Mouse (Mus musculus) central nervous system, embryonic 14 days (tissue): ENCODE results near the gene Il11. TPM values are rescaled to one million over a fixed set of nuclear protein-coding genes. Genes with fewer than 3 reads are reported as not detected.

ENCODE experiments used
- polyA plus RNA-seq: library from polyadenylated mRNA; depleted of rRNA; stranded (reverse); fragments of >200 nt; gene quantifications from 2 replicates; pipeline ENCODE4 v1.2.3, GENCODE M21; 2012; rRNA removed

Gene Il11
- polyA plus RNA-seq, result 0.34 and 0.39 TPM in 2 replicates

DNA sequence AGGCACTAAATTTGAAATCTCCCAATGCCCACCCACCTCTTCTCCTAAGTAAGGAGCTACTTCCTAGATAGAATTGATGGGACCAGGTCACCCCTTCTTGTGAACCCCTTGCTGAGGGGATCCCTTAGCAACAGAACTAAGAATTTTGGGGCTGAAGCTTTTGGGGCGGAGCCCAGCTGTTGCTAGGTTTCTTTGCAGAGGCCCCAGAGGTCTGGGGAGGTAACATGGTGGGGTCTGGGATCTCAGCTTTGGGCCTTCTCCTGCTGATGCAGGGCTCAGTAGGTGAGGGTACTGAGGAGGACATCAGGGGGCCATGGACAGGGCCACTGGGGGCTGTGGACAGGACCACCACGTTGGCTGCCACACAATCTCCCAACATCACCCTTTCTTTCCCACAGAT lies at the start of gene Il11, which contains the start of gene Tmem190:
TSS of gene Il11 (minus strand) at position 101 of the 400 bp plus-strand sequence.
TSS of gene Tmem190 (plus strand) at position 179 of the 400 bp plus-strand sequence.

DNA sequence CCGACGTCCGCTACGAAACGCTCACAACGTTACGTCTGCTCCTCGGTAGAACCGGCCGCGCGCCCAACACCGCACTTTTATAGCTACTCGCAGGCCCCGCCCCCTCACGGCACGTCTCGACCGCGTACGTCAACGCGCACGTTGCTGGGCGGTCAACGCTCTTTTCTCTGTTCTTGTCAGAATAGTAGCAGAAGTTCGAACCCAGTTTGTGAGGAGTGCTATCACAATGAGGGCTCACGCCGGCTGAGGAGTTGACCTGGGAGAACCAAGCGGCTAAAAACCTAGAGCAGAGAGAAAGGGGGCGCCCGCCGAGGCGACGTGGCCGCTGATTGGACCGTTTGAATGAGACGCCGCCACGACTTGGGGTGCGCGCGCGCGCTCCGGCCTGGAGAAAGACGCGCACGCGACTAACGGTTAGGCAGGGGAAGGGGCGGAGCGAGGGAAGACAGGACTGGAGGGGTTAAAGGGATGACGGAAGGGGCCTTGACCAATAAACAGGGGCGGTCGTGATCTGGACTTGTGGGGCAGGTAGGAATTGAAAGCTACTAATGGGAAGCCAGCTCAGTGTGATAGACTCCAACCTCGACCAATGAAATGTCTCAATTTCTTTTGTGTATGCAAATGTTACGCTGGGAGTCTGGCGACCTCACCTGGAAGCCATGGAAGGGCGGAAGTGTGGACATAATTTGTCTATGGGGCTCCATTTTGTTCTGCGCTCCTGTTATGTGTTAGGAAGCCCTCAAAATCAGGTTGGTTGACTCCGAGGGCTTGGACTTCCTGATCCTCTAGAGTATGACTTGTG lies 29.8 kb upstream of the Il11 start, which contains the start of gene Ube2s:
TSS of gene Ube2s (minus strand) at position 288 of the 802 bp plus-strand sequence.

GRCm38 (mm10) chr7:4792278-4793212 lies 9.9 kb upstream of the Il11 start, which contains the start of gene Rpl28:
TSS of gene Rpl28 (plus strand) at chr7:4792874.

DNA sequence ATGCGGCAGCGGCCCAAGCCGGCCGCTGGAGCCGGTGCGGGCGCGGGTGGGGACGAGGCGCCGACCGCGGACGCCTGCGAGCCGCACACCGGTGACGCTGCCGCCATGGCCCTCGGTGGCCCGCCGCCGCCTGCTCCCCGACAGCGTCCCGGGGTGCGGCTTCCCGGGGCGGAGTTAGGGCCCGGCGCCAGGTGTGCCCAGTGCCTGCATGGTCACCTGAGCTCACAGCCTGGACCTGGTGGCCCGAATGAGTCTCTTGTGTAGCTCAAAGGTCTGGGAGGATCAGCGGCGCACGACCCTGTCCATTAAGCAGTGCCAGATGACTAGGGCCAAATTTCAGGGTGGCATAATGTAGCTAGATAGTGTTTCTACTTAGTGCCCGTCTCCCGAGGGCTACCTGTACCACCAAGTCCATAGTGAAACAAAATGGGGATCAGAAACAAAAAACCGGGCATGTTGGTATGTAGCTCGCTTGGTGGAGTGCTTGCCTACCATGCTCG lies 6.8 kb upstream of the Il11 start, which contains the start of gene Tmem238:
TSS of gene Tmem238 (minus strand) at position 221 of the 500 bp plus-strand sequence.

DNA sequence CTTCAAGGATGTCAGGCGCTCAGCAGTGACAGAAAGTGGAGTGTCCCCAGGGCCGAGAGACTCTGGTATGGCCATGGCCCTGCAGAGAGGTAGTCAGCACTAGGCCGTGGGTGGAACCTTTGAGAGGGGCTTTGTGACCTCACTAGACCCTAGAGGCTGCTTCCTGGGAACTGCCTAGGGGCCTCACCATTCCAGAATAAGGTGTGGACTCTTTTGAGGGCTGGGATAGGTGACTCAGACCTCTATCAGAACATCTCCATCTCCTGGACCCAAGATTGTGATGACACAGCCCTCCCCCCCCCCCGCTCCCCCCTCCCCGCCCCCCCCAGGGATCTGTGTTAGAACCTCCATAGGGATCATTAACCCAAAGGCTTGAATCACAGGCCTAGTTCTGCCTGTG lies 11.5 kb downstream of the Il11 start, which contains the start of gene Fam71e2:
TSS of gene Fam71e2 (minus strand) at position 101 of the 400 bp plus-strand sequence.

DNA sequence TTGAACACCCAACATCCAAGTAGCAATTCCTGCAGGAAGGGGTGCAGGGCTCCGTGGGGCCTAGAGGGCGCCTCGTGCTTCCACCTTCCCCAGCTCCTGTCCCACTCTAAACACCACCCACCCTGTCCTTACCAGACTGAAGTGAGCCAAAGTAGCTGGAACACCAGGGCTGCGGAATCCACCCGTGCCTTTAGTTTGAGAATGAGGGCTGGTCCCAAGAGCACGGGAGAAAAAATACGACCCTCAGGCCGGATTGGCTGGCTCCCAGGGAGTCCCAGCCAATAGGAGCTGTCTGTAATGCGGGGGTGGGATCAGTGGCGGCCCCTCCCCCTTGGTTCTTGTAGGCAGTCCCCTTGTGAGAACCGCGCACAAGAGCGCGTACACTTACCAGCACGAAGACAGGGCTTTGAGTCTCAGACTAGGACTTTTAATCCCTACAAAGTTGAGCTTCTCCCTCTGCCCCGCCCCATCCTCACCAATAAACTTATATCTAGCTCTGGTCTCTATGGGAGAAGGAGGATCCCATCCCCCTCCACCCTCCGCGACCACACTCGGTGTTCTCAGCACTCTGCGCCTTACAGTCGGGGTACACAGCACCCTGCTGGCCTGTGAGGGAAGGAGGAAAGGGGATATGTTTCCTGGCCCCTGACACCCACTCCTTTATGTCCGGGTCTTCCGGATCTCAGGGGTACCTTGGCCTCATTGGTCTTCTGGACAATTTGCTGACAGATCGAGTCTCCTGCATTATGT lies 29.7 kb downstream of the Il11 start, which contains the start of gene Cox6b2:
TSS of gene Cox6b2 (minus strand) at position 274 of the 750 bp plus-strand sequence.

GRCm38 (mm10) chr7:4739544-4740275 lies 42.9 kb downstream of the Il11 start, which contains the start of gene Kmt5c:
TSS of gene Kmt5c (plus strand) at chr7:4740115.

DNA sequence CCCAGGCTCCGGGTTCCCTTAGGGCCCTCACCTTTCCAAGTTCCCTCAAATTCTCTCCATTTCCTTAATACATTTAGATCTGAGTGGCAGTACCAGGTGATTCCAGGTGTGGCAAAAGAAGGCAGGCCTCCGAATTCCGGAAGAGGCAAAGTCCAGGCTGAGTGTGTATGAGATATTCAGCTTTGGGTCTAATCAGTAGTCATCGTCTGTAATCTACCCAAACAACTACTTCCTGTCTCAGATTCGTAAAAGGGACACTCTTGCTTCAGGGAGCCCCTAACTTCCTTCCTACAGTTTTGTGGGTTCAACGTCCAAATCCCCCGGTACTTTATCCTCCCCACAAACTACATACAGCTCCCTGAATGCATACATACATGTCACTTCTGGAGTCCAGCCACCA lies 57.5 kb downstream of the Il11 start, which contains the start of gene Tmem150b:
TSS of gene Tmem150b (minus strand) at position 81 of the 400 bp plus-strand sequence.

Other genes with a start within 250 kb of the Il11 start
- gene Syt5, start 235.3 kb downstream of the Il11 start, polyA plus RNA-seq, result 74.4 and 85.2 TPM in 2 replicates
- 0.98 and 1.2 TPM in 2 replicates for gene Ptprh, start 178.8 kb downstream of the Il11 start, polyA plus RNA-seq
- gene Tmem86b, start 151.4 kb downstream of the Il11 start, polyA plus RNA-seq, result 59.1 and 59.5 TPM in 2 replicates
- gene Ppp6r1, start 123.8 kb downstream of the Il11 start, polyA plus RNA-seq, result 110 and 116 TPM in 2 replicates
- 75.4 and 76.6 TPM in 2 replicates for gene Hspbp1, start 97.8 kb downstream of the Il11 start, polyA plus RNA-seq
- gene Brsk1, start 92.3 kb downstream of the Il11 start, polyA plus RNA-seq, result 107 and 116 TPM in 2 replicates
- gene Tmem150b, start 57.6 kb downstream of the Il11 start, polyA plus RNA-seq, result 0.05 and 0.06 TPM in 2 replicates
- 175 and 185 TPM in 2 replicates for gene Kmt5c, start 42.7 kb downstream of the Il11 start, polyA plus RNA-seq
- 37.5 and 49.7 TPM in 2 replicates for gene Cox6b2, start 29.8 kb downstream of the Il11 start, polyA plus RNA-seq
- not detected in 2 replicates for gene Fam71e2, start 11.6 kb downstream of the Il11 start, polyA plus RNA-seq
- gene Tmem190, start 78 bp upstream of the Il11 start, polyA plus RNA-seq, result not detected in 2 replicates
- gene Tmem238, start 6.8 kb upstream of the Il11 start, polyA plus RNA-seq, result 3.9 and 5.6 TPM in 2 replicates
- 362 and 481 TPM in 2 replicates for gene Rpl28, start 10.0 kb upstream of the Il11 start, polyA plus RNA-seq
- 465 and 518 TPM in 2 replicates for gene Ube2s, start 29.7 kb upstream of the Il11 start, polyA plus RNA-seq
- 106 and 108 TPM in 2 replicates for gene Shisa7, start 61.8 kb upstream of the Il11 start, polyA plus RNA-seq
- 2.7 and 3.3 TPM in 2 replicates for gene Isoc2b, start 87.4 kb upstream of the Il11 start, polyA plus RNA-seq
- 8.8 and 9.2 TPM in 2 replicates for gene Isoc2a, start 94.3 kb upstream of the Il11 start, polyA plus RNA-seq
- 0.53 and 0.79 TPM in 2 replicates for gene Gm36210, start 123.7 kb upstream of the Il11 start, polyA plus RNA-seq
- gene Zfp628, start 132.4 kb upstream of the Il11 start, polyA plus RNA-seq, result 13.4 and 14.8 TPM in 2 replicates
- gene Nat14, start 139.2 kb upstream of the Il11 start, polyA plus RNA-seq, result 21.3 and 21.4 TPM in 2 replicates
- gene Ssc5d, start 142.9 kb upstream of the Il11 start, polyA plus RNA-seq, result 2.8 and 6.2 TPM in 2 replicates
- 0.07 and 0.23 TPM in 2 replicates for gene Sbk2, start 181.5 kb upstream of the Il11 start, polyA plus RNA-seq
- 0.95 and 1.2 TPM in 2 replicates for gene Sbk3, start 188.3 kb upstream of the Il11 start, polyA plus RNA-seq
- 142 and 145 TPM in 2 replicates for gene Zfp579, start 213.3 kb upstream of the Il11 start, polyA plus RNA-seq
- gene Zfp524, start 231.6 kb upstream of the Il11 start, polyA plus RNA-seq, result 9.8 and 12.6 TPM in 2 replicates
- 47.0 and 53.2 TPM in 2 replicates for gene Fiz1, start 231.8 kb upstream of the Il11 start, polyA plus RNA-seq
- 0.09 TPM in 1 of 2 replicates, not detected in the other for gene Gm44973, start 232.6 kb upstream of the Il11 start, polyA plus RNA-seq
- gene Zfp865, start 237.5 kb upstream of the Il11 start, polyA plus RNA-seq, result 41.1 and 43.7 TPM in 2 replicates
- gene Ccdc106, start 237.7 kb upstream of the Il11 start, polyA plus RNA-seq, result 38.6 and 43.6 TPM in 2 replicates